Mouse (Mus musculus) kidney, adult 2 months (tissue): Measurements from ENCODE around the gene Cep78.

Experiments used
- CTCF ChIP-seq: fragments of 200-500 bp; conservative IDR thresholded peaks from 2 replicates; pipeline ENCODE4 v1.5.1; 2011; ENCODE audit warnings: low read depth, mild to moderate bottlenecking, control low read depth, low read length, moderate library complexity, mixed read lengths; ENCODE audit not compliant: insufficient read depth, insufficient read length
- POLR2A ChIP-seq: fragments of 200-500 bp; IDR thresholded peaks from one replicate; pipeline ENCODE4 v1.6.1; 2011; ENCODE audit warnings: low read depth, low read length, control low read depth

DNA sequence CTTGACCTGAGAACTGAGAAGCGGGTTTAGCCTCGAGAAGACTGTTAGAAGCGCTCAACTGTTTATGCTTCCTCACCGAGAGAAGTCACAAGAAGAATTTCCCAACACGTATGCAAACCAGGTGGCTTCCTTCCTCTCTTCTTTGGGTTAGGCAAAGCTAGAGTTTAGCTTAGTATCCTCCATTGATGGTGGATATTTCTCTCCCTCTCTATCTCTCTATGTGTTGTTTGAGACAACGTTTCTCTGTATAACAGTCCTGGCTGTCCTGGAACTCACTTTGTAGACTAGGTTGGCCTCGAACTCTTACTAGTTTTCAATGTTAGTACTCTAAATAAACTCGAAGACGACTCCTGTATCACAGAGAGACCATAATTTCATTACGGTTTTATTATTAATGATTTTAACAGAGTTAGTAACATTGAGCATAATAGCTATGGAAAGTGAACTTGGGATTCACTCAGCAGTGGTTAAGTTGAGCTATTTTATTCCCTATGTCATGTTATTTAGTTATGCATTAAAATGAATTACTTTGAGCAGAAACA is 454 bp upstream of the Cep78 start:
- TF ChIP-seq CTCF (no peak), POLR2A (no peak)
